Mouse (Mus musculus): ENCODE measurements around the gene Olfr1500. TPM values are rescaled to one million over a fixed set of nuclear protein-coding genes. Genes with fewer than 3 reads are reported as not detected.

Gene Olfr1500
- not detected for polyA plus RNA-seq (2017; shearing (Covaris generic))

DNA sequence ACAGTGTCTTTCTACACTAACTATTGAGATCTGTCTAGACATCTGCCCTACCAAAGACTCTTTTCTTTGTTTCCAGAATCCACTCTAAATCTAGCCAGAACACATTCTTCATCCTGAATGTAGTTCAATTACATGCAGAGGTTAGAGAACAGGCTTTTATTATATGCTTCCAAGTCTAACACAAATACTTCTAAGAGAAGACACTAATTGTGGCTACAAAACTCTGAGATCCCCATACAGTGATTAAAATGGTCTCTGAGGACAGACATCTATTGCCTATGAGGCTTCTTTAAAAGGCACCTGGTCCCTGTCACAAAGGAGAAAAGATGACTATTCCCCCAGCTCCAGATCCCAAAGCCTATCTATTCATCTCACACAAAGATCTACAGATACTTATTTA lies at the start of gene Olfr1500:
Gene Olfr1500, minus strand, starts transcription at position 101 of the 400 bp plus-strand sequence.

DNA sequence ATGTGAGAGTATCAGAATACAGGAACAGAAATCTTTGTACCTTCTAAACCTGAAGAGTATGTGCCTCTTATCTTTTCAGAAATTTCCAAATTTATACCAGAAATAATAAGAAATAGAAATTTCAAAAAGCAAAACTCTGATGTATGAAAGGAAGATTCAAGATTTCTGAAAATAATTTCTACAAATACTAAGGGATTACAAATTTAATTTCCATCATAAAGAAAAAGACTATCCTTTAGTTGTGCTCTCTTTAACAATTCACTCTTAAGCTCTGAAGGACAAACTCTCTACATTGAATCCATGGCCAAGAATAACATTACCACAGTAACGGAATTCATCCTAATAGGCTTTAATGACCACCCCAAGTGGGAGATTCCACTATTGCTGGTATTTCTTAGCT lies 31.2 kb upstream of the Olfr1500 start, which contains the start of gene Olfr1502:
Gene Olfr1502, plus strand, starts transcription at position 301 of the 400 bp plus-strand sequence.

DNA sequence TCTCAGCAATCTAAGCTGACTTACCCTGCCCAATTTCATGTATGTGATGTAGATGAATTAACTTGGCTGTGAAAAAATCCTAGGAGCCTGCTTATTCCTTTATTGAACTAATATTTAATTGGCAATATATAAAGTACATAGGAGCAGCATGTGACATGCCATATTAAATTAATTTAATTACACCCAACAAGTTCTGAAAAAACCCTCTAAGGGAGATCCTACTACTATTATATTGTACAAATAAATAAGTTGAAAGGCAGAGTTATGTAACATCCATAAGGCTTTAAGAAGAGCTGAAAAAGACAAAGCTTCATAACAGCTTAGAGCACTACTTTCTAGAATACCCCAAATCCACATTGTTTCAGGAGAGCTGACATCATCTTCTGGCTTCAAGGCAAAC lies 20.3 kb upstream of the Olfr1500 start, which contains the start of gene Olfr1501:
Gene Olfr1501, minus strand, starts transcription at position 101 of the 400 bp plus-strand sequence.

DNA sequence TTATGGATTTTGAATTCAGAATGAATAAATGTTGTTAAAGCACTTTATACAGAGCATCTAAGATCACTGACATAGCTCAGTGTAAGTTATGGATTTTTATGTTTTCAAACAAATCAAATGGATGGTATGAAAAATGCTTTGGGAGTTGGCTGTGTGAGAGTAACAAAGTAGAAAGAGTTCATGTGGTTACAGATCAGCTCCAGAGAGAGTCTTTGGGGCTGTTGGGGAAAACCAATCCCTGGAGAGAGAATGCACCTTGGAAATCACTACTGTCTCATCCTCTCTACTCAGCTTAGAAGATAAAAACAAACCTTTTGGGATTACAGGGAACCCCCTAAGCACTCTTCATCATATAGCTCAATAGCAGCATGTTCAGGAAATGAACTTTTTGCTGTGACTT lies 10.9 kb downstream of the Olfr1500 start, which contains the start of gene Olfr1499:
Gene Olfr1499, minus strand, starts transcription at position 101 of the 400 bp plus-strand sequence.

DNA sequence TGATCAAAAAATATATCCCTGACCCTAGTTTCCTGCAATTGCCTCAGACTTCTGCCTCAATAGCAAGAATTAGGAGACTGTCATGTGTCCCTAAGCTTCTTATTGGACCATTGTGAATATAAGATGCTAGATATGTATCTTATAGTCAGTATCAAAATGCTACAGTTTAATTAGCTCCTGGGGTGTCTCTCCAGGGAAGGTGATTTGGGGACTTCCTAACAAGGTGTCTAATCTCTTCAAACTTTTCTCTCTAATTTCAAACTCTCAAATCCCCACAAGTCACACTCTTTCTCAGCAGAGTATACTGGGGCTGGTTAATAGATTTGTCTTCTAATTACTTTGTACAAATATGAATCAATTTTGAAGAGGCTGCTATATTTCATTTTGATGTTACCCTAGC lies 32.2 kb downstream of the Olfr1500 start, which contains the start of gene Olfr1497:
Gene Olfr1497, minus strand, starts transcription at position 101 of the 400 bp plus-strand sequence.

DNA sequence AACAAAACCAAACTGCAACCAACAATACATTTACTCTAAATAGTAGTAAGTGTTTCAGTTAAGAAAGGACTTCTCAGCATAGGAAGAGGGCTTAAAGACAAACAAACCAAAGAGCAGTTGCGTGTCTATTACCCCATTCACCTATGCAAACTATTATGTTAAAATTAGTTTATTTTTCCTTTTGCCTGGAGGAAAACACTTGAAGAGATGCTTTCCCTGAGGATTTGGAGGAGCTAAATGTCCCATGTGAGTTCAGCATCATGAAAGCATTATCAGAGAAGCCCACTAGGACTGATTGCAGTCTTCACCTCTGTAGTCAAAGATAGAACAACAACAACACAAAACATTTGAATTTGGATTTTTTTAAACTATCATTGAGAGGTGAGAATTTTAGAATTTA lies 52.7 kb downstream of the Olfr1500 start, which contains the start of gene Olfr1496:
Gene Olfr1496, plus strand, starts transcription at position 301 of the 400 bp plus-strand sequence.

Other genes with a start within 250 kb of the Olfr1500 start
- not detected for gene Olfr1484, start 247.0 kb downstream of the Olfr1500 start, polyA plus RNA-seq (2017; shearing (Covaris generic))
- not detected for gene Olfr1487, start 213.1 kb downstream of the Olfr1500 start, polyA plus RNA-seq (2017; shearing (Covaris generic))
- gene Olfr1489, start 198.9 kb downstream of the Olfr1500 start, polyA plus RNA-seq (2017; shearing (Covaris generic)), result 0.06 TPM
- gene Olfr1490, start 179.4 kb downstream of the Olfr1500 start, polyA plus RNA-seq (2017; shearing (Covaris generic)), result 0.40 TPM
- not detected for gene Olfr1491, start 133.2 kb downstream of the Olfr1500 start, polyA plus RNA-seq (2017; shearing (Covaris generic))
- 0.28 TPM for gene Olfr1493-ps1, start 107.2 kb downstream of the Olfr1500 start, polyA plus RNA-seq (2017; shearing (Covaris generic))
- not detected for gene Olfr1494, start 90.8 kb downstream of the Olfr1500 start, polyA plus RNA-seq (2017; shearing (Covaris generic))
- not detected for gene Olfr1495, start 65.9 kb downstream of the Olfr1500 start, polyA plus RNA-seq (2017; shearing (Covaris generic))
- gene Olfr1496, start 52.6 kb downstream of the Olfr1500 start, polyA plus RNA-seq (2017; shearing (Covaris generic)), result not detected
- gene Olfr1497, start 32.3 kb downstream of the Olfr1500 start, polyA plus RNA-seq (2017; shearing (Covaris generic)), result not detected
- 0.61 TPM for gene Olfr1499, start 11.0 kb downstream of the Olfr1500 start, polyA plus RNA-seq (2017; shearing (Covaris generic))
- 0.43 TPM for gene Olfr1501, start 20.2 kb upstream of the Olfr1500 start, polyA plus RNA-seq (2017; shearing (Covaris generic))
- not detected for gene Olfr1502, start 31.3 kb upstream of the Olfr1500 start, polyA plus RNA-seq (2017; shearing (Covaris generic))
- not detected for gene Olfr1504, start 67.4 kb upstream of the Olfr1500 start, polyA plus RNA-seq (2017; shearing (Covaris generic))
- not detected for gene Olfr1505, start 83.0 kb upstream of the Olfr1500 start, polyA plus RNA-seq (2017; shearing (Covaris generic))

Measured in effector memory CD4-positive, alpha-beta T cell, adult 7 months (primary cell).